Mouse (Mus musculus) heart, postnatal 25 days (tissue): ENCODE data around the gene Zbtb25. TPM values are rescaled to one million over a fixed set of nuclear protein-coding genes. Genes with fewer than 3 reads are reported as not detected.
A peak's percentile ranks its signal among the peaks of the same experiment; 100 is the strongest.

Experiments used
- DNase-seq: peaks from one replicate; pipeline ENCODE4 v3.0.0; 2022; ENCODE audit warnings: low spot score
- intact Hi-C: fragments of 180-260 bp; cut with DNase I; formaldehyde crosslinking; loops from one replicate; pipeline ENCODE4 v1.15.1; 2025
- total RNA-seq, 2 experiments: library from RNA; stranded (reverse); gene quantifications; 2 replicates each; pipeline ENCODE4 v1.2.3; 2021

The Zbtb25 gene
- total RNA-seq: 1 to 10 TPM; 6.7 to 7.8 TPM

DNA sequence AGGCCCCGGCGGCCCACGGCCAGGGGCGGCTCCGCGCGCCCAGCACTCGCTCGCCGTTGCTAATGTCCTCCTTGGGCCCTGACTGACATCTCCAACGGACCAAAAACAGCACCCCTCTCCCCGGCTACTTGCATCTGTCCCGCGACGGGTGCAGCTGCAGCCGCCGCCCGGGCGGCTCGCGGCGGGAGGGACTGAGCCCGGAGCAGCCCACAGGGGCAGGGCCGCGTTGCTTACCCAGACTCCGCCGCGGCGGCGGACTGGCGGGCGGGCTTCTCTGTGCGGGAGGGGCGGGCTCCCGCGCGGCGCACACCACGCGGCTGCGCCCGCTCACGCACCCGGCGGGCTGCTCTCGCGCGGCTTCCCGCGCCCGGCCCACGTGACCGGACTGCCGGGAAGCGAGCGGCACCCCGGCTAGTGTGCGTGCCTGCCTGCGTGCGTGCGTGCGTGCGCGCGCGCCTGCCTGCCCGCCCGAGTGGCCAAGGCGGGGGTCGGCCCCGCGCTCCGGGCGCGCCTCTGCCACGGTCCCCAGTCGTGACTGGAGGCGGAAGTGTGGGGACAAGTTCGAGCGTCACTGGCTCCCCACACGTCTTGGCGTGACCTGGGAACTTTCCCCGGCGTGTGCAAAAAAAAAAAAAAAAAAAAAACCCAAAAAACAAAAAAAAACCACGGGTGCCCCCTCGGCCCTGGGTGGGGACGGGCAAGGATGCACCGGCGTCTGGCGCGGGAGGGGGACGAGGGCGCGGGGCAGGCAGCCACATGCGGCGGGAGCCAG is at the start of gene Zbtb25:
Gene Zbtb25 (minus strand): TSS at position 397 of the 772 bp plus-strand sequence.
- peak; percentile 78 for DNase-seq

DNA sequence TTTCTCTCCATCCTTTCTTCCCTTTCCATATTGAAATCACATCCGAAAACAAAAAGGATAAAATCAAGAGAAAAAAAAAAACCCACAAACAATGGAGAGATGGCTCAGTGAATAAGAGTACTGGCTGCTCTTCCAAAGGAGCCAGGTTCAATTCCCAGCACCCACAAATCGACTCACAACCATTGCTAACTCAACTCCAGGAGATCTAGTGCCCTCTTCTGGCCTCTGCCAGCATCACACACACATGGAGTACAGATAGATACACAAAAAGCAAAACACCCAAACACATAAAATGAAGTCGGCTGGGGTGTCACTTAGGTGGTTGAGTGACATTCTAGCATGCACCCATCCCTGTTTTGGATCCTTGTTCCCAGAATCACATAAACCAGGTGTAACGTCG is 48.9 kb upstream of the Zbtb25 start:
- intact Hi-C loops: no loop called here
- no peak for DNase-seq

More for the DNA sequence above, at the start of gene Zbtb25:
- intact Hi-C loops: no loop called here

DNA sequence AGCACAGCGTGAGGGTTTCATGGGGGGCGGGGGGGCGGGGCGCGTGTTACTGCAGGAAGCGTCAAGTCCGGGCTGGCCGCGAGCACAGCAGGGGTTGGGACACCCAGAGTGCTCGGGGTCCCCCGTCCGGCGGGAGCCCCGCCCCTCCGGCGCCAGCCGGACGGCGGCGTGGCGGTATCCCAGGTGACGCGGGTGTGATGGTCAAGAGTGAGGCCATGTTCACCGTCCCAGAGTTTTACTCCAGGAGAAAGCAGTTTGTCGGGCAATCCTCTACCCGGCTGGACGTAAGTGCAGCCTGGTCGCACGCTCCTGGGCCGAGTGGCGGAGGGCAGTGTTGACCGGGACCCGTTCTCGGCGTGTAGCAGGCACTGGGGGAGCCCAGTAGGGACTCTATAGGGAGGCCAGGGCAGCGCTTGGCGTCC is 48.0 kb upstream of the Zbtb25 start, which contains the start of gene Ppp1r36:
Gene Ppp1r36 (plus strand): TSS at position 106 of the 422 bp plus-strand sequence.
- intact Hi-C loops: no loop called here
- no peak for DNase-seq

DNA sequence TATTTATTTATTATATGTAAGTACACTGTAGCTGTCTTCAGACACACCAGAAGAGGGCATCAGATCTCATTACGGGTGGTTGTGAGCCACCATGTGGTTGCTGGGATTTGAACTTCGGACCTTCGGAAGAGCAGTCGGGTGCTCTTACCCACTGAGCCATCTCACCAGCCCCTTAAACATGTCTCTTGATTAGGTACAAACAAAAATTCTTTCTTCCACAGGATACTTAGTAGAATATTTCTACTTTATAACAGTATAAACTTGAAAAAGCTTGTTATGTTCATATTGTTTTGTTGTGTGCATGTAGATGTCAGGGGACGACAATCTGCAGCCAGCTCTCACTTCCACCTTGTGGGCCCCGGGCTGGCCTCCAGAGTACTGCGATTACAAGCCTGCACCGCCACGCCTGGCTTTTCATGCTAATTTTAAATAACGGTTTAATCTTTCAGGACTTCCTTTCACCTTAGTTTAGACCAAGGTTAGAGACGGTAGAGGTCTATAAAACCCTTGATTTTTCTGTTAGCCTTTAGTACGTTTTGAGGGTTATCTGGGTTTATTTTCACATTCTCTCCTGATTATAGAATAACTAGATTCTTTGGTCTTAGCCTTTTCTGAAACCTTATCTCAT is 46.1 kb upstream of the Zbtb25 start:
- intact Hi-C loops: no loop called here
- no peak for DNase-seq

DNA sequence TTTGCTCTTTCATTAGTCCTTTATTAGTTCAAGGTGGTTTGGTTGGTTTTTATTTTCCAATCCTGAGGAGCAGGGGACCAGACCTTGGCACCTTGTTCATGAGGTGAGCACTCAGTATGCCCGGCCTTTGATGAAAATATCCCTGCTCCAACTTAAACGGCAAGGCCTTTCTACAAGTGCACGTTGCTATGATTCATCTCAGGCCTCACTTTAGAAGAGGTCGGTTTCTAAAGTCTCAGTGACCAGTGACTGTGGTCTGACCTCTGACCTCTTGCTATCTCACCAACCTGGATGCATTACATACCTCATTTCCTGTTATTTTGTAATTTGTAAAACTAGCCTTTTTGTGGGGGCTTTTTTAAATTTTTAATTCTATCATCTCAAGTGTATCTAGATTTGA is 39.8 kb upstream of the Zbtb25 start:
- DNase-seq: no peak
- intact Hi-C loops: loop anchor here (5.0 to 10.0 kb wide), 2 partner anchors 63 to 186 kb away; no protein-coding TSS in a partner anchor

DNA sequence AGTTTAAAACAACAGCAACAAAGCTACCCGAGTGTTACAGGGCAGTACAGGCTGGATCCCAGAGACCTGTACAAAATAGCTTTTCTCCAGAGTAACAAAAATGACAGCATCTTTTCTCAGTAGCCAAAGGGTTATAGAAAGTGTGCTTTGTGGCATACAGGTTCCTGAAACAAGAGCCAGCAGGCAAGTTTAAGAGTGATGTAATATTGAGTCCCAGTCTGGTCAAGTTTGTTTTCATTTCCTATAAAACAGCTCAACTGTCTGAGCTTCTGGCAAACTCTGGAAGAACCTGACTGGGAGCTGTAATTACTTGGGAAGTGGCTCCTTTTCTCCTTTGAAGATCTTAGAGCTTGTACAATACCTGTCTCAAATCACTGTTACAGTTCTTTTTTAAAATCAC is 37.8 kb upstream of the Zbtb25 start:
- intact Hi-C loops: loop anchor here (5.0 to 10.0 kb wide), 2 partner anchors 65 to 188 kb away; no protein-coding TSS in a partner anchor
- no peak for DNase-seq

DNA sequence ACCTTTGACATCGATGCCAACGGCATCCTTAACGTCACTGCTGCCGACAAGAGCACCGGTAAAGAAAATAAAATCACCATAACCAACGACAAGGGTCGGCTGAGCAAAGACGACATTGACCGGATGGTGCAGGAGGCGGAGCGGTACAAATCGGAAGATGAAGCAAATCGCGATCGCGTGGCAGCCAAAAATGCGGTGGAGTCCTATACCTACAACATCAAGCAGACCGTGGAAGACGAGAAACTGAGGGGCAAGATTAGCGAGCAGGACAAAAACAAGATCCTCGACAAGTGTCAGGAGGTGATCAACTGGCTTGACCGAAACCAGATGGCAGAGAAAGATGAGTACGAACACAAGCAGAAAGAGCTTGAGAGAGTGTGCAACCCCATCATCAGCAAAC is 36.6 kb upstream of the Zbtb25 start:
- intact Hi-C loops: loop anchor here (5.0 to 10.0 kb wide), 2 partner anchors 66 to 189 kb away; no protein-coding TSS in a partner anchor
- DNase-seq: no peak

DNA sequence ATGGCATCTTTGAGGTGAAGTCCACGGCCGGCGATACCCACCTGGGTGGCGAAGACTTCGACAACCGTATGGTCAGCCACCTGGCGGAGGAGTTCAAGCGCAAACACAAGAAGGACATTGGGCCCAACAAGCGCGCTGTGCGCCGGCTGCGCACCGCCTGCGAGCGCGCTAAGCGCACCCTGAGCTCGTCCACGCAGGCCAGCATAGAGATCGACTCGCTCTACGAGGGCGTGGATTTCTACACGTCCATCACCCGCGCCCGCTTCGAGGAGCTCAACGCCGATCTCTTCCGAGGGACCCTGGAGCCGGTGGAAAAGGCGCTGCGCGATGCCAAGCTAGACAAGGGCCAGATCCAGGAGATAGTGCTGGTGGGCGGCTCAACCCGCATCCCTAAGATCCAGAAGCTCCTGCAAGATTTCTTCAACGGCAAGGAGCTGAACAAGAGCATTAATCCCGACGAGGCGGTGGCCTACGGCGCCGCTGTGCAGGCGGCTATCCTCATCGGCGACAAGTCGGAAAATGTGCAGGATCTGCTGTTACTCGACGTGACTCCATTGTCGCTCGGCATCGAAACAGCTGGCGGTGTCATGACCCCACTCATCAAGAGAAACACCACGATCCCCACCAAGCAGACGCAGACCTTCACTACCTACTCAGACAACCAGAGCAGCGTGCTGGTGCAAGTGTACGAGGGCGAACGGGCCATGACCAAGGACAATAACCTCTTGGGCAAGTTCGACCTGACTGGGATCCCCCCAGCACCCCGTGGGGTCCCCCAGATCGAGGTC is 36.0 kb upstream of the Zbtb25 start:
- intact Hi-C loops: loop anchor here (5.0 to 10.0 kb wide), 2 partner anchors 67 to 189 kb away; no protein-coding TSS in a partner anchor
- DNase-seq: no peak

DNA sequence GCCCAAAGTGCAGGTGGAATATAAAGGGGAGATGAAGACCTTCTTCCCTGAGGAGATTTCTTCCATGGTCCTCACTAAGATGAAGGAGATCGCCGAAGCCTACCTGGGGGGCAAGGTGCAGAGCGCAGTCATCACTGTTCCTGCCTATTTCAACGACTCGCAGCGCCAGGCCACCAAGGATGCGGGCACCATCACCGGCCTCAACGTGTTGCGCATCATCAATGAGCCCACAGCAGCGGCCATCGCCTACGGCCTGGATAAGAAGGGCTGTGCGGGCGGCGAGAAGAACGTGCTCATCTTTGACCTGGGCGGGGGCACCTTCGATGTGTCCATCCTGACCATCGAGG is 35.4 kb upstream of the Zbtb25 start:
- no peak for DNase-seq
- intact Hi-C loops: loop anchor here (5.0 to 10.0 kb wide), 2 partner anchors 67 to 190 kb away; no protein-coding TSS in a partner anchor

DNA sequence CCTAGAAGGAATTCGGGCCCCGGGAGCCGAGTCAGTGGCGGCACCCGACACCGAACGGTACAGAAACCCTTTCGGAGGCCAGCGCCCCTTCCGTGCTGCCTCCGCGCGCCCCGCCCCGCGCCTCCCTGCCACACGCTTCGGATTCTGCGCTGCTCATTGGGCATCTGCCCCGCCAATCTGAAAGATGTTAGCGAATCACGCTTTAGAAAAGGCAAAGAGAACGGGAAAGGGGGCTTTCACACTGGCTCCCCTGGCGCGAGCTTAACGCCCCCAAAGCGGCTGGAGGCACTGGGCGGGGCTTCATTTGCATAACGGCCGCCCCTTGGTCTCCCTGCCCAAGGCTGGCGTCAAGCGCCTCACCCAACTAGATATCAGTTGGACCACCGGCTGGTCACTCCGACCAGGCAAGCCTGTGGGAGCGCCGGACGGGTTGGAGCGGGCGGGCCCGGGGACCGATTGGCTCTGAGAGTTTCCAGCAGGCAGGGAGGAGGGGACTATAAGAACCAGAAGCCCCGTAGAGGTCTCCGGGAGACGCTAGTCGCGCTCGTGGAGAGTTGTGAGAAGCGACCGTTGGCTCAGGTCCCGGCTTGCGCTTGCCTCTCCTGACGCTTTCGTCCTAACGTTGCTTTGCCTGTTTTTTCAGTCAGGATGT is 34.6 kb upstream of the Zbtb25 start, which contains the start of gene Hspa2:
Gene Hspa2 (plus strand): TSS at position 291 of the 652 bp plus-strand sequence.
- intact Hi-C loops: loop anchor here (2.0 to 10.0 kb wide), 2 partner anchors 33 to 191 kb away; partner anchors contain the start of gene Zbtb1
- DNase-seq: peak; percentile 100

DNA sequence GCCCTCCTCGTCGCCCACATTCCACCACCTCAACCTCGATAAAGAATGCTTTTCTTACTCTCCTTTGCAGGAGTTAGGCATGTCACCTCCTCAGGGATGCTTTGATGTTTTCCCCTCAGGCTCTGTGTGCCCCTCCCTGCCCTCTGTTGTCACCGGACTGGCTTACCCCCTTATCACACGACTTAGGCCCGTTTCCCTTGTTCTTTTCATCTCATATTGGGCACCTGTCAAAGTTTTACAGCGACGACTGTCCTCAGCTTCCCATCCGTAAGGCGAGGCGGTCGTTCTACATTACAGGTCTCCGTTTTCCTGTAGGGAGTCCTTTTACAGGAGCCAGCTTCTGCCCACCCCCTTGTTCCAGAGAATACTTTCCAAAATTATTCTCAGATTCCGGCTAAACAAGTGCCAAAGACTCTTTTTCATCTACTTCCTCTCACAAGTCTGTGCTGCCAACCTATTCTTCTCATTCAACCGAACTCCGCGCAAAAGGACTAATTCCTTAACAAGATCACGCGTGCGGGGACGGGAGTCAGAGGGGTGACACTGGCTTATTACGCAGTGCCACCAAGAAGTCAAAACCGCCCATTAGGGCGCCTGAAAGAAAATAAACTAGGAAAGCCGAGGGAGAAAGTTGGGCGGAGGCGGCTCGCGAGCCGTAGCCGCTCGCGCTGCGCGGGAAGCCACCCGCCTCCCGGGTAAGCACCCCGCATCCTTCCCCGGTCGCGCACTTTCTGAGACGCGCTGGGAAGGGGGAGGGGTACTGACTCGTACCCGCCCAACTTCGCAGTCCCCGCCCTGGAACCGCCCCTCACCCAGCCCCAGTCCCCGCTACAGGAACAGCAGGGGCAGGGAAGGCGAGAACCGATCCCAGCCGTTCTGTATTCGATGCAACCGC is 33.8 kb upstream of the Zbtb25 start:
- intact Hi-C loops: loop anchor here (2.0 to 10.0 kb wide), 2 partner anchors 32 to 192 kb away; partner anchors contain the start of gene Zbtb1
- DNase-seq: no peak

DNA sequence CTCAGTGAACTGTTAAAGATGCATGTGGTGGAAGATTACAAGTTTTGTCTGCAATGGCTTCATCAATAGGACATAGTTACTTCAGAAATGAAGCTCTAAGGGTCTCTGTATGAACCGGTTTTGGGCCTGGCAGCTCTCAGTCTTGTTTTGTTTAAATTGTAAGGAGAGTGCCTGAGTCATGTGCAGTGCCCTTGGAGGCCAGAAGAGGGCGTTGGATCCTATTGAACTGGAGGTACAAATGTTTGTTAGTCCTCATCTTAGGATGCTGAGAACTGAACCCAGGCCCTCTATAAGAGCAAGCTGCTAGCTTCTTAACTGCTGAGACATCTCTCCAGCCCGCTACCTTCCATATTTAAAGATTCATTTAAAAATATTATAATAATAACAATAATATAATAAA is 32.3 kb upstream of the Zbtb25 start:
- no peak for DNase-seq
- intact Hi-C loops: loop anchor here (2.0 to 10.0 kb wide), 2 partner anchors 31 to 193 kb away; partner anchors contain the start of gene Zbtb1

DNA sequence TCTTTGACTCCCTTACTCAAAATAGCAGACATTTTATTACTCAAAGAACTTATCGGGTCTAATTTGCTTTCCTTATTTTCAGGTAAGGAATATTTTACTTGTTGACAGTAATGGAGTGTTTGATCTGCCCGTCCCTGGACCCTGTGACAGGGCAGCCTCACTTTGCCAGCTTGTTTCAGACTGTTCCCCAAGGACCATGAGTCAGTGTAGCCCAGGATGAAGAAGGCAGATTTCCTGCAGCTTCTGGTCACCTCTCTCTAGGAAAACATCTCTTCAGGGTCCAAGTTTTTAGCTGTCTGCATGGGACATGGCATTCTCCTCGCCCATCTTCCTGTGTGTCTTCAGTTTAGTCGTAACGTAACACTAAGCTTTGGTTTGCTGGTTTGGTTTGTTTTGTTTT is 27.9 kb upstream of the Zbtb25 start:
- no peak for DNase-seq
- intact Hi-C loops: no loop called here

DNA sequence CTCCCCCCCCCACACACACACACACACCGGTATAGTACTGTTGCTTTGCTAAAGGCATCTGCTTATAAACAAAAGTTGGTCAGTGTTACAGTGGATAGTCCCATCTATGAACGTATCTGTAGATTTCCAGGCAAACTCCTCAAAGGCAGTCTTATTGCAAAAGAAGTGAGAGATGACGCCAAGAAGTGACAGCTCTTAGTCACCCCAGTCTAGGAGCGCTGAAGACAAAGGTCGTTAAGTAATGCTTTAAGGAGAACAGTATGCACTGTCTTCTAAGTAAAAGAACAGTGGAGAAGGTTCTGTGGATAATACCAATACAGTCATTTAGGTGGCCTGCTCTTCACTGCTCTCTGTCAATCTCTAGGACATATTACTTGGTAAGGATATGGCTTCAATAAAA is 23.6 kb upstream of the Zbtb25 start:
- DNase-seq: no peak

DNA sequence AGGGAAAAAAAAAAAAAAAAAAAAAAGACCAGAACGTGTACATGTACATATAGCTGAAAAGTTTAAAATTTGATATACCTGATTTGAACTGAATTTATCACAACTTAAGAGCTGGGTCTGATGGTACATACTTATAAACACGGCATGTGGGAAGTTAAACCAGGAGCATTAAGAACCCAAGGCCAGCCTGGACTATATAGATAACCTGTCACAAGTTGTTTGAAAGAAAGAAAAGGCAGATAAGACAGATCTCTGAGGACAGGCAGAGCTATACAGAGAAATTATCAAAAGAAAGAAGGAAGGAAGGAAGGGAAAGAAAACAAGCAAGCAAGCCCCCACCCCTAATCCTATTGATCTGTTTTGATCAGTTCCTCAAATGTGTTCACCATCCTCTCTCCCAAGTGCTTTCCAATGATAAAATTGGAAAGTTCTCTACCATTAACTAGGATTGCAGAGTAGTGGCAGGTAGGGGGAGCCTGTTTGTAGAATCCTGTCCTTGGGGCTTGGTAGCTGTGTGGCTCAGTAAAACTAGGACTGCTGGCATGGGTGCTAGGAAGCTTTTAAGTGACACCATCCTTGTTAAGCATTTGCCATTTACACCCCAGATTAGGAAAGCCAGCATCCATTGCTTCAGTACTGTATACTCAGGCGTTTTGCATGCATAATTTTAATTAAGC is 22.3 kb upstream of the Zbtb25 start:
- intact Hi-C loops: no loop called here
- no peak for DNase-seq

More for the DNA sequence above, 23.6 kb upstream of the Zbtb25 start:
- intact Hi-C loops: no loop called here

DNA sequence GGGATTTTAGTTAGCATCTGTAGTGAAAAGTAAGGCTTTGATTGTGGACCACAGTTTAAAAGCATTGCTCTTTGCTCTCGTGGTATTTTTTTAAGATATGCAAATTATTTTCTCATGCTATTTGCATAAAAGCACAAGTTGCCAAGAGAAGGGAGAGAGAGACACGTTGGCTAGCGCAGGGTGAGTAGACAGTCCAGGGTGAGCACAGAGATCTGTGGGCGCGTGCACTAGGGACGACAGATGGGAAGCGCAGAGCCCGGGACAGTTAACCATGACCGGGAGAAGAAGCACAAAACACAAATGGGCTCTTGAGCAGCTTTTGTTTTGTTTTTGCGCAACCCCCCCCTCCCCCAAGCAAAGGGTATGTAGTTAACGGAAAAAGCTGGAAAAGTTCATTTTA is 19.4 kb upstream of the Zbtb25 start:
- intact Hi-C loops: no loop called here
- no peak for DNase-seq

DNA sequence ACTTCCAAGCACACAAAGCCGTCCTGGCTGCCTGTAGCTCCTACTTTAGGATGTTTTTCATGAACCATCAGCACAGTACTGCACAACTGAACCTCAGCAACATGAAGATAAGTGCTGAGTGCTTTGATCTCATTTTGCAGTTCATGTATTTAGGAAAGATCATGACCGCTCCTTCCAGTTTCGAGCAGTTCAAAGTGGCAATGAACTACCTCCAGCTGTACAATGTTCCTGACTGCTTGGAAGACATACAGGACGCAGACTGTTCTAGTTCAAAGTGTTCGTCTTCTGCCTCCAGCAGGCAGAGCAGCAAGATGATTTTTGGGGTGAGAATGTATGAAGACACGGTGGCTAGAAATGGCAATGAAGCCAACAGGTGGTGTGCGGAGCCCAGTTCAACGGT is 15.9 kb upstream of the Zbtb25 start:
- intact Hi-C loops: no loop called here
- no peak for DNase-seq

DNA sequence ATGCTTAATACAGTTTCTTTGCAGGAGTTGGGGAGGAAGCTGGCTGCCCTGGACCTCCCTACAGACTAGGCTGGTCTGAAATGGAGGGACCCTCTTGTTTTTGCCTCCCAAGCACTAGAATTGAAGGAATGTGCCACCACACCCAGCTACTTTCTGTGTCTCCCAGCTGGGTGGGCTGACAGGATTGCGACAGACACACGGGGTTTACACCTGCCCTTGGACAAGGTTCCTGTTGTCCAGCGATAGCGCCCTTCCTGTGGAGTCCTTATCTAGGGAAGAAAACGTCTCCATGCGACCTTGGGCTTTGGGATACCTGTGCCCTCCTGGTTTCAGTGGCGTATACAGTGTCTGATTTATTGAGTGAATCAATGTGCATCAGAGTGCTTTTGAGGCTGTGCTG is 10.7 kb upstream of the Zbtb25 start:
- DNase-seq: no peak
- intact Hi-C loops: no loop called here
